ENCODE assay signal across 8 mouse cellular contexts in the genomic region with DNA sequence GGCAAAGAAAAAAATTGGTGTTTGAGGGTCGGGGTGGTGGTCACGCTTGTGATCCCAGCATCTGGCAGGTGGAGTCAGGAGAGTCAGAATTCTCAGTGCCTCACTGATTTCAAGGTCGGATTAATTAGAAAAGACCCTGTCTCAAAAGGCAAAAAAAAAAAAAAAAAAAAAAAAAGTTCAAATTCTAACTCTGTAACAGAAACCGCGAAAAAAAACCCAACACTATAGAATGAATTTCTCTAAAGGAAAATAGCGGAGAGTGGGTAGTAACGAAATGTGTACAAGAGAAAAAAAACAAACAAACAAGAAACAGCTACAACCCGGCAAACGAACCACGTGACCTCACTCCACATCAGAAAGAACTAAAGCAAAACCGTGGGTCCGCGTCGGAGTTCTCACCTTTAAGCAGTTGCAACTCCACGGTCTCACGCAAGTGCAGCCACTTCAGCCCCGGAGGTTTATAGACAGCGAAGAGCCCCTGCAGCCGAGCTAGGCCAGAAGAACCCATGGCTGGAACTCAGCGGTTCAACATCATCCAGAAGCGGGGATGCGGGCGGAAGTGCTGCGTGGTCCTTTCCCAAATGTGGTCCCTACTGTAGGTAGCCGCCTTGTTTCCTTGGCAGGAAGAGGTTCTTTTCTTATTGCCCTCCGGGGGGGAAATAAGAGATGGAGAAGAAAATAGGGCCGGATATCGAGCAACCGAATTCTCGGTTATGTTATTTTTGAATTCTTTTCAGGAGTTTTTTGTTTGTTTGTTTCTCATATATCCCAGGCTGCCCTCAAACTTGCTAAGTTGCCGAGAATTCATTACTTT. TPM values are rescaled to one million over a fixed set of nuclear protein-coding genes. Genes with fewer than 3 reads are reported as not detected.
DNase-seq lines count a peak whose midpoint lies in the region; ATAC-seq and TF ChIP-seq lines count a peak whose summit lies in the region.

A gene (plus strand): TSS at position 390 of the 814 bp plus-strand sequence.

- peak within 1 kb of the TSS; percentile 87 for H3K9ac ChIP-seq in CH12.LX (ENCODE audit: insufficient read depth, low read depth)
- H3K9ac ChIP-seq in forebrain, embryonic 12.5 days, result peak within 1 kb of the TSS; percentile 75
- H3K9ac ChIP-seq in heart, postnatal 0 days (replicated peaks; ENCODE audit: low read depth, low read length), result peak within 1 kb of the TSS; percentile 58
- peak within 1 kb of the TSS; percentile 72 for H3K9ac ChIP-seq in liver, embryonic 16.5 days (ENCODE audit: low read depth, low read length)
- peak within 1 kb of the TSS; percentile 87 for H3K9ac ChIP-seq in neural tube, embryonic 13.5 days

- no peak for TF ChIP-seq RAD21 in CH12.LX (IDR thresholded peaks at IDR 0.05; ENCODE audit: low read depth, low read length)

- dilution Hi-C loops in CH12.LX (cut with MboI; ENCODE audit: extremely low pct_ligation_motif_present, extremely low pct_unique_long_range_greater_than_20kb, low sequenced_read_pairs), result no loop called here

- peak within 1 kb of the TSS; percentile 98 for H3K4me2 ChIP-seq in CH12.LX (ENCODE audit: insufficient read depth, low read depth, poor library complexity, severe bottlenecking)
- H3K4me2 ChIP-seq in forebrain, embryonic 12.5 days, result peak within 1 kb of the TSS; percentile 79
- H3K4me2 ChIP-seq in heart, postnatal 0 days (ENCODE audit: low read depth, low read length), result peak within 1 kb of the TSS; percentile 79
- H3K4me2 ChIP-seq in liver, embryonic 16.5 days (ENCODE audit: low read depth, low read length), result peak within 1 kb of the TSS; percentile 95
- peak within 1 kb of the TSS; percentile 88 for H3K4me2 ChIP-seq in neural tube, embryonic 13.5 days

- peaks cover 52 to 69% of the 10 kb centered on the region in 2 experiments for H3K36me3 ChIP-seq in CH12.LX (replicated peaks in 1 of 2; ENCODE audit: control insufficient read depth in 1 of 2, insufficient read depth in 1 of 2, low read length in 1 of 2)
- H3K36me3 ChIP-seq in forebrain, embryonic 12.5 days (replicated peaks), result peaks cover 61% of the 10 kb centered on the region
- peaks cover 57% of the 10 kb centered on the region for H3K36me3 ChIP-seq in heart, postnatal 0 days (replicated peaks; ENCODE audit: control insufficient read depth, insufficient read depth, low read length)
- H3K36me3 ChIP-seq in liver, embryonic 16.5 days (ENCODE audit: control insufficient read depth, insufficient read depth), result peaks cover 21% of the 10 kb centered on the region
- H3K36me3 ChIP-seq in neural tube, embryonic 13.5 days, result peaks cover 63% of the 10 kb centered on the region
- H3K36me3 ChIP-seq in testis, adult 2 months (ENCODE audit: control insufficient read depth, insufficient read depth, low read length), result peaks cover 5% of the 10 kb centered on the region

- H3K4me1 ChIP-seq in CH12.LX (ENCODE audit: control insufficient read depth in 1 of 2, insufficient read depth in 2 of 2), result peaks cover 4 to 18% of the 10 kb centered on the region in 2 experiments; a peak in 3 of 4 replicates
- peaks cover 17% of the 10 kb centered on the region for H3K4me1 ChIP-seq in forebrain, embryonic 12.5 days
- peaks cover 9% of the 10 kb centered on the region; the same call in 1 of the 2 replicates for H3K4me1 ChIP-seq in heart, postnatal 0 days (ENCODE audit: control insufficient read depth, insufficient read depth)
- peaks cover 13% of the 10 kb centered on the region for H3K4me1 ChIP-seq in liver, embryonic 16.5 days (ENCODE audit: control insufficient read depth, low read depth, low read length)
- peaks cover 23% of the 10 kb centered on the region for H3K4me1 ChIP-seq in neural tube, embryonic 13.5 days (replicated peaks)
- peaks cover 4% of the 10 kb centered on the region; the same call in 1 of the 2 replicates for H3K4me1 ChIP-seq in testis, adult 2 months (ENCODE audit: control insufficient read depth, insufficient read depth, low read length)

- H3K9me3 ChIP-seq in CH12.LX (replicated peaks; ENCODE audit: low read length), result peaks cover 7% of the 10 kb centered on the region
- H3K9me3 ChIP-seq in forebrain, embryonic 12.5 days, result no peaks in the 10 kb centered on the region
- H3K9me3 ChIP-seq in heart, postnatal 0 days (replicated peaks; ENCODE audit: control insufficient read depth, low read length), result no peaks in the 10 kb centered on the region
- H3K9me3 ChIP-seq in liver, embryonic 16.5 days (replicated peaks; ENCODE audit: control insufficient read depth, low read length), result no peaks in the 10 kb centered on the region
- H3K9me3 ChIP-seq in neural tube, embryonic 13.5 days, result no peaks in the 10 kb centered on the region

- peak within 1 kb of the TSS; percentile 8; the same call in 1 of the 2 replicates for H3K27ac ChIP-seq in CH12.LX (ENCODE audit: insufficient read depth, low read depth)
- peak within 1 kb of the TSS; percentile 75 for H3K27ac ChIP-seq in forebrain, embryonic 12.5 days
- peak within 1 kb of the TSS; percentile 84 for H3K27ac ChIP-seq in heart, postnatal 0 days (ENCODE audit: low read depth)
- H3K27ac ChIP-seq in liver, embryonic 16.5 days (ENCODE audit: low read length), result peak within 1 kb of the TSS; percentile 73
- H3K27ac ChIP-seq in neural tube, embryonic 13.5 days (replicated peaks), result peak within 1 kb of the TSS; percentile 67
- H3K27ac ChIP-seq in testis, adult 2 months (ENCODE audit: control insufficient read depth, insufficient read depth, low read depth, low read length), result peak within 1 kb of the TSS; percentile 84

- no peak for TF ChIP-seq CTCF in CH12.LX (conservative IDR thresholded peaks at IDR 0.05 in 1 of 2, IDR thresholded peaks at IDR 0.05 in 1 of 2; ENCODE audit: low read depth in 2 of 2, low read length in 2 of 2)
- no peak for TF ChIP-seq CTCF in heart, postnatal 0 days (IDR thresholded peaks at IDR 0.05; ENCODE audit: low read depth)
- no peak for TF ChIP-seq CTCF in testis, adult 2 months (IDR thresholded peaks at IDR 0.05; ENCODE audit: control insufficient read depth, insufficient read depth, insufficient replicate concordance, low read depth, low read length)

- peak; percentile 95 for DNase-seq in CH12.LX (ENCODE audit: extremely low read depth)
- DNase-seq in c-Kit-positive CD71-positive TER-119-negative erythroid progenitor cells, embryonic 14.5 days (ENCODE audit: low read depth), result peak; percentile 96
- DNase-seq in heart, postnatal 0 days (ENCODE audit: low spot score), result peak; percentile 96
- DNase-seq in kidney, postnatal 4 days, result peak; percentile 90 to 93

- in situ Hi-C loops in CH12.LX (cut with MboI; ENCODE audit: low pct_ligation_motif_present, low pct_unique_long_range_greater_than_20kb, low sequenced_read_pairs), result no loop called here

- TF ChIP-seq EP300 in CH12.LX (IDR thresholded peaks at IDR 0.05; ENCODE audit: low read length), result no peak
- no peak for TF ChIP-seq EP300 in heart, postnatal 0 days (IDR thresholded peaks at IDR 0.05; ENCODE audit: low read depth)

- ATAC-seq in forebrain, embryonic 12.5 days (ENCODE audit: low FRiP score), result peak; percentile 91
- peak; percentile 91 for ATAC-seq in heart, postnatal 0 days (ENCODE audit: insufficient read depth, low read depth)
- peak; percentile 90 for ATAC-seq in liver, embryonic 16.5 days (ENCODE audit: low read depth)
- peak; percentile 90 for ATAC-seq in neural tube, embryonic 13.5 days (ENCODE audit: low read depth)

- 2% methylated on average over 31 of the region's 31 CpGs for WGBS in forebrain, embryonic 12.5 days
- 3% methylated on average over 31 of the region's 31 CpGs for WGBS in heart, postnatal 0 days
- 1% methylated on average over 31 of the region's 31 CpGs for WGBS in liver, embryonic 16.5 days (ENCODE audit: insufficient replicate concordance)
- WGBS in neural tube, embryonic 13.5 days, result 2% methylated on average over 31 of the region's 31 CpGs

- TF ChIP-seq POLR2A in CH12.LX (IDR thresholded peaks at IDR 0.05; ENCODE audit: low read depth, low read length), result peak; percentile 88
- peak; percentile 73 for TF ChIP-seq POLR2A in testis, adult 2 months (IDR thresholded peaks at IDR 0.05; ENCODE audit: control insufficient read depth, low read depth, low read length)

- H3K79me2 ChIP-seq in CH12.LX (replicated peaks; ENCODE audit: control insufficient read depth, extremely low read depth, insufficient read depth, poor library complexity, severe bottlenecking), result peaks cover 16% of the 10 kb centered on the region

- H3K27me3 ChIP-seq in CH12.LX (replicated peaks), result no peaks in the 10 kb centered on the region
- no peaks in the 10 kb centered on the region for H3K27me3 ChIP-seq in forebrain, embryonic 12.5 days
- no peaks in the 10 kb centered on the region for H3K27me3 ChIP-seq in heart, postnatal 0 days (ENCODE audit: control insufficient read depth, insufficient read depth, low read length)
- H3K27me3 ChIP-seq in liver, embryonic 16.5 days (ENCODE audit: control insufficient read depth, insufficient read depth, low read depth, low read length), result no peaks in the 10 kb centered on the region
- H3K27me3 ChIP-seq in neural tube, embryonic 13.5 days, result no peaks in the 10 kb centered on the region
- no peaks in the 10 kb centered on the region for H3K27me3 ChIP-seq in testis, adult 2 months (ENCODE audit: control insufficient read depth, insufficient read depth, low read length)

- H3K4me3 ChIP-seq in CH12.LX (replicated peaks in 1 of 3; ENCODE audit: low read depth in 2 of 3, low read length in 2 of 3, poor library complexity in 1 of 3), result peak within 1 kb of the TSS; percentile 80 to 97 (median 89)
- peak within 1 kb of the TSS; percentile 78 for H3K4me3 ChIP-seq in forebrain, embryonic 12.5 days (replicated peaks)
- H3K4me3 ChIP-seq in heart, postnatal 0 days (ENCODE audit: low read depth, low read length), result peak within 1 kb of the TSS; percentile 70
- H3K4me3 ChIP-seq in liver, embryonic 16.5 days (ENCODE audit: low read depth, low read length), result peak within 1 kb of the TSS; percentile 79
- H3K4me3 ChIP-seq in neural tube, embryonic 13.5 days, result peak within 1 kb of the TSS; percentile 77
- H3K4me3 ChIP-seq in testis, adult 2 months (ENCODE audit: control insufficient read depth, low read depth, low read length), result peak within 1 kb of the TSS; percentile 96

TF ChIP-seq in CH12.LX, 34 proteins besides CTCF, POLR2A, EP300 and RAD21 (continues in another document):
- TF ChIP-seq MEF2A (IDR thresholded peaks at IDR 0.05; ENCODE audit: borderline replicate concordance, low read depth, low read length) (no peak; the same call in 1 of the 2 replicates), TCF12 (IDR thresholded peaks at IDR 0.05; ENCODE audit: low read depth, low read length) (peak; percentile 78)

RNA-seq across cellular contexts. Expression of the gene that starts here (rescaled TPM):
- total RNA-seq in CH12.LX (2012; rRNA removed), result 25.2 and 29.3 TPM in 2 replicates
- 21.5 and 40.9 TPM in 2 replicates for total RNA-seq in CH12.LX (2014; rRNA removed)
- 19.1 and 21.3 TPM in 2 replicates for polyA plus RNA-seq in CH12.LX (2012; ENCODE audit: insufficient read length, low read depth)
- polyA plus RNA-seq in forebrain, embryonic 12.5 days (2016; fragmentation: Nextera tagmentation; extraction: Ambion mirVana), result 26.6 and 29.6 TPM in 2 replicates
- total RNA-seq in heart, postnatal 0 days (2014; rRNA removed; ENCODE audit: low replicate concordance), result 23.5 and 56.9 TPM in 2 replicates
- 16.2 and 16.3 TPM in 2 replicates for polyA plus RNA-seq in heart, postnatal 0 days (2015; fragmentation: Nextera tagmentation; extraction: Ambion mirVana)
- polyA plus RNA-seq in liver, embryonic 16.5 days (2015; fragmentation: Nextera tagmentation; extraction: Ambion mirVana), result 9.0 and 10.1 TPM in 2 replicates
- 30.0 and 34.3 TPM in 2 replicates for polyA plus RNA-seq in neural tube, embryonic 13.5 days (2015; fragmentation: Nextera tagmentation; extraction: Ambion mirVana)
- 125 and 134 TPM in 2 replicates for polyA plus RNA-seq in testis, adult 2 months (2012; rRNA removed)

Comparison
In these comparisons a context has a peak if more than half of its experiments do, and no peak if none do; other contexts are left out.
1. Peak in every context shown above with its lines: DNase-seq, ATAC-seq, H3K4me3 ChIP-seq and H3K27ac ChIP-seq.
2. H3K27ac ChIP-seq: peak in every context shown above with its lines; median percentile 84 in heart, postnatal 0 days; 84 in testis, adult 2 months; 75 in forebrain, embryonic 12.5 days; 73 in liver, embryonic 16.5 days; 67 in neural tube, embryonic 13.5 days; 8 in CH12.LX.